In genomic region chr5:103160314-103161195, GRCm38 (mm10) we compare ENCODE assay signal across 13 mouse cellular contexts. TPM values are rescaled to one million over a fixed set of nuclear protein-coding genes. Genes with fewer than 3 reads are reported as not detected.
A peak's percentile ranks its signal among the peaks of the same experiment; 100 is the strongest.
DNase-seq lines count a peak whose midpoint lies in the region; ATAC-seq lines count a peak whose summit lies in the region.
"Had no signal": no experiment of that assay in that cellular context is flagged by ENCODE, and none has a peak within 500 bp of the region (broad histone marks: within the 10 kb centered on the region; RNA-seq: fewer than 3 reads in every experiment).

No protein-coding gene starts in this region.

- H3K27ac ChIP-seq in heart, embryonic 10.5 days, result no peak overlapping the region
- H3K27ac ChIP-seq in hindbrain, embryonic 14.5 days, result peak overlapping the region; percentile 93
- peak overlapping the region; percentile 75 for H3K27ac ChIP-seq in neural tube, embryonic 11.5 days (ENCODE audit: low read depth, low read length)
- H3K27ac ChIP-seq: kidney, postnatal 0 days; liver, embryonic 12.5 days had no signal

- no peaks in the 10 kb centered on the region for H3K27me3 ChIP-seq in heart, embryonic 10.5 days (ENCODE audit: insufficient read depth, poor library complexity, severe bottlenecking)
- H3K27me3 ChIP-seq in hindbrain, embryonic 14.5 days (ENCODE audit: control insufficient read depth, insufficient read depth, low read length), result no peaks in the 10 kb centered on the region
- H3K27me3 ChIP-seq in neural tube, embryonic 11.5 days (ENCODE audit: control insufficient read depth, insufficient read depth, low read length), result no peaks in the 10 kb centered on the region
- H3K27me3 ChIP-seq: liver, embryonic 12.5 days; megakaryocyte, embryonic 14.5 days had no signal

- ATAC-seq in hindbrain, embryonic 14.5 days (ENCODE audit: low FRiP score), result peak; percentile 75
- ATAC-seq in neural tube, embryonic 11.5 days (ENCODE audit: insufficient read depth, low FRiP score, low TSS enrichment), result peak; percentile 89
- no peak for ATAC-seq in cerebellum, adult (ENCODE audit: insufficient number of reproducible peaks, low FRiP score, low TSS enrichment)
- ATAC-seq: liver, embryonic 12.5 days; Patski had no signal

- no peaks in the 10 kb centered on the region for H3K4me1 ChIP-seq in heart, embryonic 10.5 days
- peaks cover 30% of the 10 kb centered on the region for H3K4me1 ChIP-seq in hindbrain, embryonic 14.5 days (replicated peaks; ENCODE audit: control insufficient read depth, insufficient read depth, low read length)
- peaks cover 11% of the 10 kb centered on the region for H3K4me1 ChIP-seq in neural tube, embryonic 11.5 days (ENCODE audit: control insufficient read depth, insufficient read depth, low read length)
- H3K4me1 ChIP-seq: liver, embryonic 12.5 days; megakaryocyte, embryonic 14.5 days had no signal

- no peaks in the 10 kb centered on the region for H3K9me3 ChIP-seq in heart, embryonic 10.5 days
- H3K9me3 ChIP-seq in hindbrain, embryonic 14.5 days (ENCODE audit: control insufficient read depth, low read length), result no peaks in the 10 kb centered on the region
- H3K9me3 ChIP-seq in neural tube, embryonic 11.5 days (ENCODE audit: control insufficient read depth, low read length), result no peaks in the 10 kb centered on the region

- intact Hi-C loops in heart, postnatal 14 days (cut with DNase I), result no loop called here

- H3K36me3 ChIP-seq in heart, embryonic 10.5 days, result no peaks in the 10 kb centered on the region
- no peaks in the 10 kb centered on the region for H3K36me3 ChIP-seq in hindbrain, embryonic 14.5 days (replicated peaks; ENCODE audit: control insufficient read depth, insufficient read depth)
- no peaks in the 10 kb centered on the region for H3K36me3 ChIP-seq in neural tube, embryonic 11.5 days (ENCODE audit: control insufficient read depth, insufficient read depth, low read length)
- H3K36me3 ChIP-seq: liver, embryonic 12.5 days had no signal

- 71% methylated on average over 8 of the region's 8 CpGs for WGBS in heart, embryonic 10.5 days
- 15% methylated on average over 8 of the region's 8 CpGs for WGBS in hindbrain, embryonic 14.5 days
- WGBS in neural tube, embryonic 11.5 days, result 46% methylated on average over 8 of the region's 8 CpGs

- 0 out of 2 replicates have a peak overlapping the region, but pooled peaks have one; percentile 14 for H3K9ac ChIP-seq in hindbrain, embryonic 14.5 days
- no peak overlapping the region for H3K9ac ChIP-seq in neural tube, embryonic 11.5 days (ENCODE audit: low read length)
- H3K9ac ChIP-seq: liver, embryonic 12.5 days had no signal

- peak; percentile 9 for DNase-seq in heart, embryonic 10.5 days (ENCODE audit: low spot score)
- DNase-seq in heart, postnatal 14 days, result no peak
- DNase-seq in embryo, embryonic 11 days, result peak; percentile 63
- peak; percentile 51 for DNase-seq in hindbrain, embryonic 14.5 days (ENCODE audit: low spot score)
- peak; percentile 58 for DNase-seq in neural tube, embryonic 11.5 days (ENCODE audit: low spot score)
- no peak for DNase-seq in urinary bladder, postnatal 25 days (ENCODE audit: low spot score)
- DNase-seq in cerebellum, adult 9-10 months, result no peak
- DNase-seq: adrenal gland, postnatal 36 days had no signal

- peak overlapping the region; percentile 23; the same call in 1 of the 2 replicates for H3K4me2 ChIP-seq in hindbrain, embryonic 14.5 days (replicated peaks)
- no peak overlapping the region for H3K4me2 ChIP-seq in neural tube, embryonic 11.5 days (ENCODE audit: low read depth)
- H3K4me2 ChIP-seq: liver, embryonic 12.5 days had no signal

- H3K4me3 ChIP-seq in heart, embryonic 10.5 days, result no peak overlapping the region
- H3K4me3 ChIP-seq in hindbrain, embryonic 14.5 days (replicated peaks; ENCODE audit: low read length), result no peak overlapping the region
- H3K4me3 ChIP-seq in neural tube, embryonic 11.5 days (ENCODE audit: low read depth, low read length), result no peak overlapping the region
- H3K4me3 ChIP-seq: liver, embryonic 12.5 days; megakaryocyte, embryonic 14.5 days had no signal

RNA-seq across cellular contexts. Expression of gene Mapk10, which starts 50.6 kb away (rescaled TPM):
- polyA plus RNA-seq in heart, embryonic 10.5 days (2016; fragmentation: Nextera tagmentation; extraction: Ambion mirVana), result 0.10 and 0.29 TPM in 2 replicates
- total RNA-seq in heart, postnatal 14 days (2021), result 10 to 100 TPM; 35.0 to 44.3 TPM
- polyA plus RNA-seq in hindbrain, embryonic 14.5 days (2014; fragmentation: Nextera tagmentation; extraction: Ambion mirVana), result 86.6 and 107 TPM in 2 replicates
- polyA plus RNA-seq in neural tube, embryonic 11.5 days (2014; fragmentation: Nextera tagmentation; extraction: Ambion mirVana), result 35.3 and 46.3 TPM in 2 replicates

Comparison
In these comparisons a context has a peak if more than half of its experiments do, and no peak if none do; other contexts are left out.
1. DNase-seq: peak in heart, embryonic 10.5 days (single experiment), embryo, embryonic 11 days (single experiment), hindbrain, embryonic 14.5 days (single experiment) and neural tube, embryonic 11.5 days (single experiment); none in heart, postnatal 14 days (0 of 2), urinary bladder, postnatal 25 days (single experiment) and cerebellum, adult 9-10 months (single experiment).
2. RNA of gene Mapk10, which starts 50.6 kb away (polyA plus RNA-seq): 86.6 to 107 TPM in hindbrain, embryonic 14.5 days and 35.3 to 46.3 TPM in neural tube, embryonic 11.5 days; 0.10 to 0.29 TPM in heart, embryonic 10.5 days; every median in the first group is over 10 times any median in the second.